Mouse (Mus musculus) stomach, postnatal 0 days (tissue): Measurements from ENCODE around the gene Sh2d4b.

Experiments
- CTCF ChIP-seq: IDR thresholded peaks from 2 replicates; pipeline ENCODE4 v1.5.1; 2016; ENCODE audit warnings: antibody characterized with exemption, low read depth, mild to moderate bottlenecking, moderate library complexity
- EP300 ChIP-seq: optimal IDR thresholded peaks from 2 replicates; pipeline ENCODE3; 2016; ENCODE audit warnings: antibody characterized with exemption

DNA sequence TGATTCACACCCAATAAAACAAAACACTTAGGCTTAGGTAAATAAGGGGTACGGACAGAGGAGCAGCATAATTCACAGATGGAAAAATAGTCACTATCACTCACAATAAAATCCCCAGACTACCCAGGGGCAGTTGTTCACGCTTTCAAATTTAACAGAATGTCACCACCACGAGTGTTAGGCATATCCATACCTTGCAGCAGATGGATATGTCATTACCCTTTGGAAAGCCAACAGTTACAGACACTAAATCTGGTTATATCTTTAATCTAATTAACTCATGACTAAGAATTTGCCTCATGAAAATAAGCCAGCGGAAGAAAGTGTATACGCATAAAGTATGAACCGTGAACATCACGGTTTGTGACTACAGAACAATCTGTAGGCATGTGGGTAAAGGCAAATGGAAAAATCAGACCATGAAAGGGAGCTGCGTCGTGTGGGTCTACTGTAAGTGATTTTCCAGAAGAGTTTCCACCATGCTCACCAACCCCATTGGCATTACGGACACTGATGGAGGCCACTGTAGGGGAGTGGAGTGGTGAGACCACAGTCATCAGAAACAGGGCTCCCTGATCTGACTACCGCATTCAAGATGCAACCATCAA, 45.4 kb upstream of the Sh2d4b start:
- TF ChIP-seq EP300 (no peak), CTCF (no peak)
